32 mouse cellular contexts compared by ENCODE assay signal in genomic region chr15:80565106-80565665, GRCm38 (mm10). TPM values are rescaled to one million over a fixed set of nuclear protein-coding genes. Genes with fewer than 3 reads are reported as not detected.
DNase-seq lines count a peak whose midpoint lies in the region; ATAC-seq and TF ChIP-seq lines count a peak whose summit lies in the region.
"Had no signal": no experiment of that assay in that cellular context is flagged by ENCODE, and none has a peak within 500 bp of the region (broad histone marks: within the 10 kb centered on the region; RNA-seq: fewer than 3 reads in every experiment).

Gene Enthd1, minus strand, starts transcription at chr15:80565156.

- 0 out of 2 replicates have a peak within 1 kb of the TSS, but pooled peaks have one; percentile 1 for H3K27ac ChIP-seq in midbrain, embryonic 13.5 days
- no peak within 1 kb of the TSS for H3K27ac ChIP-seq in midbrain, embryonic 10.5 days (replicated peaks)
- no peak within 1 kb of the TSS for H3K27ac ChIP-seq in CH12.LX (ENCODE audit: insufficient read depth, low read depth)
- H3K27ac ChIP-seq: embryonic facial prominence, embryonic 12.5 days; heart, embryonic 13.5 days; hindbrain, embryonic 10.5 days; hindbrain, embryonic 15.5 days; intestine, embryonic 15.5 days; liver, embryonic 12.5 days had no signal

- no peak for TF ChIP-seq POLR2A in CH12.LX (IDR thresholded peaks at IDR 0.05; ENCODE audit: low read depth, low read length)

- peaks cover 13% of the 10 kb centered on the region for H3K4me1 ChIP-seq in midbrain, embryonic 13.5 days (replicated peaks)
- no peaks in the 10 kb centered on the region for H3K4me1 ChIP-seq in midbrain, embryonic 10.5 days
- peaks cover 10 to 52% of the 10 kb centered on the region in 2 experiments for H3K4me1 ChIP-seq in CH12.LX (ENCODE audit: control insufficient read depth in 1 of 2, insufficient read depth in 2 of 2)
- H3K4me1 ChIP-seq: intestine, embryonic 15.5 days had no signal

- no peaks in the 10 kb centered on the region for H3K36me3 ChIP-seq in midbrain, embryonic 13.5 days
- no peaks in the 10 kb centered on the region for H3K36me3 ChIP-seq in midbrain, embryonic 10.5 days
- no peaks in the 10 kb centered on the region for H3K36me3 ChIP-seq in CH12.LX (replicated peaks in 1 of 2; ENCODE audit: control insufficient read depth in 1 of 2, insufficient read depth in 1 of 2, low read length in 1 of 2)
- H3K36me3 ChIP-seq: embryonic facial prominence, embryonic 12.5 days; G1E; heart, embryonic 13.5 days; hindbrain, embryonic 10.5 days; hindbrain, embryonic 15.5 days; intestine, embryonic 15.5 days; liver, embryonic 12.5 days had no signal

- H3K79me2 ChIP-seq in CH12.LX (replicated peaks; ENCODE audit: control insufficient read depth, extremely low read depth, insufficient read depth, poor library complexity, severe bottlenecking): no peaks in the 10 kb centered on the region

- no peaks in the 10 kb centered on the region for H3K27me3 ChIP-seq in midbrain, embryonic 13.5 days
- H3K27me3 ChIP-seq in midbrain, embryonic 10.5 days (ENCODE audit: low read depth, poor library complexity, severe bottlenecking): no peaks in the 10 kb centered on the region
- H3K27me3 ChIP-seq in CH12.LX (replicated peaks): no peaks in the 10 kb centered on the region
- H3K27me3 ChIP-seq: embryonic facial prominence, embryonic 12.5 days; hindbrain, embryonic 15.5 days; intestine, embryonic 15.5 days had no signal

- WGBS in midbrain, embryonic 13.5 days: 69% methylated on average over 19 of the region's 19 CpGs
- WGBS in midbrain, embryonic 10.5 days: 84% methylated on average over 19 of the region's 19 CpGs

- no peak within 1 kb of the TSS for H3K4me2 ChIP-seq in midbrain, embryonic 13.5 days (replicated peaks)
- 0 out of 2 replicates have a peak within 1 kb of the TSS, but pooled peaks have one; percentile 25 for H3K4me2 ChIP-seq in CH12.LX (ENCODE audit: insufficient read depth, low read depth, poor library complexity, severe bottlenecking)
- H3K4me2 ChIP-seq: embryonic facial prominence, embryonic 12.5 days; heart, embryonic 13.5 days; hindbrain, embryonic 15.5 days; intestine, embryonic 15.5 days; liver, embryonic 12.5 days had no signal

- dilution Hi-C loops in CH12.LX (cut with MboI; ENCODE audit: extremely low pct_ligation_motif_present, extremely low pct_unique_long_range_greater_than_20kb, low sequenced_read_pairs): no loop called here

- in situ Hi-C loops in CH12.LX (cut with MboI; ENCODE audit: low pct_ligation_motif_present, low pct_unique_long_range_greater_than_20kb, low sequenced_read_pairs): no loop called here

- no peak for TF ChIP-seq CTCF in CH12.LX (conservative IDR thresholded peaks at IDR 0.05 in 1 of 2, IDR thresholded peaks at IDR 0.05 in 1 of 2; ENCODE audit: low read depth in 2 of 2, low read length in 2 of 2)

- TF ChIP-seq EP300 in CH12.LX (IDR thresholded peaks at IDR 0.05; ENCODE audit: low read length): no peak

- no peak within 1 kb of the TSS for H3K9ac ChIP-seq in midbrain, embryonic 13.5 days (replicated peaks)
- H3K9ac ChIP-seq in CH12.LX (ENCODE audit: insufficient read depth, low read depth): no peak within 1 kb of the TSS
- H3K9ac ChIP-seq: embryonic facial prominence, embryonic 12.5 days; heart, embryonic 13.5 days; hindbrain, embryonic 15.5 days; intestine, embryonic 15.5 days; liver, embryonic 12.5 days; liver, postnatal 0 days had no signal

- no peak for DNase-seq in midbrain, embryonic 10.5 days (ENCODE audit: low spot score)
- DNase-seq in CH12.LX (ENCODE audit: extremely low read depth) (no peak), ZHBTc4 (ENCODE audit: low read depth, low spot score) (peak; percentile 18)
- peak; percentile 43 for DNase-seq in naive thymus-derived CD4-positive, alpha-beta T cell, adult 2 months (ENCODE audit: low read depth)
- no peak for DNase-seq in ovary, postnatal 14 days (ENCODE audit: low spot score)
- DNase-seq: adrenal gland, postnatal 25 days; cerebellum, adult 11-12 months; cerebellum, adult 9-11 months; embryo, embryonic 11 days; gastrocnemius, postnatal 10 days; heart, adult 18-20 months; heart, postnatal 10 days; kidney, adult 9 months; kidney, postnatal 10 days; layer of hippocampus, postnatal 36 days; left cerebral cortex, postnatal 4 days; liver, postnatal 0 days; lung, postnatal 36 days; thymus, postnatal 14 days had no signal

- TF ChIP-seq RAD21 in CH12.LX (IDR thresholded peaks at IDR 0.05; ENCODE audit: low read depth, low read length): no peak

- H3K4me3 ChIP-seq in midbrain, embryonic 13.5 days (replicated peaks): no peak within 1 kb of the TSS
- no peak within 1 kb of the TSS for H3K4me3 ChIP-seq in midbrain, embryonic 10.5 days
- H3K4me3 ChIP-seq in CH12.LX (replicated peaks in 1 of 3; ENCODE audit: low read depth in 2 of 3, low read length in 2 of 3, poor library complexity in 1 of 3): no peak within 1 kb of the TSS
- H3K4me3 ChIP-seq: embryonic facial prominence, embryonic 12.5 days; heart, embryonic 13.5 days; hindbrain, embryonic 10.5 days; hindbrain, embryonic 15.5 days; intestine, embryonic 15.5 days; liver, embryonic 12.5 days had no signal

- H3K9me3 ChIP-seq in midbrain, embryonic 13.5 days: no peaks in the 10 kb centered on the region
- no peaks in the 10 kb centered on the region for H3K9me3 ChIP-seq in midbrain, embryonic 10.5 days (replicated peaks)
- H3K9me3 ChIP-seq in CH12.LX (replicated peaks; ENCODE audit: low read length): no peaks in the 10 kb centered on the region
- H3K9me3 ChIP-seq: embryonic facial prominence, embryonic 12.5 days; G1E; heart, embryonic 13.5 days; hindbrain, embryonic 10.5 days; hindbrain, embryonic 15.5 days; intestine, embryonic 15.5 days; liver, embryonic 12.5 days had no signal

- ATAC-seq in midbrain, embryonic 13.5 days: 0 out of 2 replicates have a peak, but pooled peaks have one; percentile 34
- no peak for ATAC-seq in inflammation-experienced regulatory T-cells, adult 6 months
- ATAC-seq: intestine, embryonic 15.5 days; liver, embryonic 12.5 days; liver, postnatal 0 days had no signal

TF ChIP-seq in CH12.LX, 34 proteins besides CTCF, POLR2A, EP300 and RAD21:
- TF ChIP-seq SIN3A (IDR thresholded peaks at IDR 0.05; ENCODE audit: low read length) (no peak), MAFK (IDR thresholded peaks at IDR 0.05; ENCODE audit: insufficient replicate concordance, low read length) (no peak), E2F4 (IDR thresholded peaks at IDR 0.05; ENCODE audit: insufficient replicate concordance, low read depth, low read length) (no peak), NRF1 (IDR thresholded peaks at IDR 0.05; ENCODE audit: low read depth, low read length) (no peak), MAZ (IDR thresholded peaks at IDR 0.05; ENCODE audit: low read depth, low read length) (no peak), RCOR1 (conservative IDR thresholded peaks at IDR 0.05; ENCODE audit: low read depth, low read length) (no peak), CHD2 (IDR thresholded peaks at IDR 0.05; ENCODE audit: low read length) (no peak), KAT2A (IDR thresholded peaks at IDR 0.05; ENCODE audit: insufficient replicate concordance, low read length) (no peak), PAX5 (IDR thresholded peaks at IDR 0.05; ENCODE audit: low read length) (no peak), UBTF (IDR thresholded peaks at IDR 0.05; ENCODE audit: low read depth, low read length) (no peak), USF2 (conservative IDR thresholded peaks at IDR 0.05; ENCODE audit: low read depth, low read length) (no peak), ZNF384 (IDR thresholded peaks at IDR 0.05; ENCODE audit: low read depth, low read length) (no peak), TCF12 (IDR thresholded peaks at IDR 0.05; ENCODE audit: low read depth, low read length) (no peak), MYC (IDR thresholded peaks at IDR 0.05; ENCODE audit: low read depth, low read length) (no peak), MXI1 (IDR thresholded peaks at IDR 0.05; ENCODE audit: low read depth, low read length) (no peak), MAX (IDR thresholded peaks at IDR 0.05; ENCODE audit: low read length) (no peak), JUND (conservative IDR thresholded peaks at IDR 0.05; ENCODE audit: low read depth, low read length) (no peak), IRF4 (IDR thresholded peaks at IDR 0.05; ENCODE audit: low read depth, low read length) (no peak)

RNA-seq across cellular contexts. Expression of gene Enthd1, which starts in this region (rescaled TPM):
- polyA plus RNA-seq in midbrain, embryonic 13.5 days (2015; fragmentation: Nextera tagmentation; extraction: Ambion mirVana): not detected in 2 replicates
- polyA plus RNA-seq in midbrain, embryonic 10.5 days (2016; fragmentation: Nextera tagmentation; extraction: Ambion mirVana): not detected in 2 replicates
- total RNA-seq in CH12.LX (2012; rRNA removed): not detected in 2 replicates
- not detected in 2 replicates for total RNA-seq in CH12.LX (2014; rRNA removed)
- polyA plus RNA-seq in CH12.LX (2012; ENCODE audit: insufficient read length, low read depth): not detected in 2 replicates
- under 1 TPM in 2 of 3 experiments, not detected in 1; 0.23 to 0.50 TPM for polyA plus RNA-seq in inflammation-experienced regulatory T-cells, adult 6 months (2017; shearing (Covaris generic))
- total RNA-seq: adrenal gland, postnatal 25 days; gastrocnemius, postnatal 10 days; heart, adult 18-20 months; heart, postnatal 10 days; layer of hippocampus, postnatal 36 days had no signal
- polyA plus RNA-seq: embryonic facial prominence, embryonic 12.5 days; G1E; heart, embryonic 13.5 days; hindbrain, embryonic 10.5 days; hindbrain, embryonic 15.5 days; intestine, embryonic 15.5 days; large intestine, adult 2 months; liver, embryonic 12.5 days; liver, postnatal 0 days; lung, embryonic 16.5 days; neural tube, embryonic 14.5 days; urinary bladder, adult 2 months had no signal

Comparison
In these comparisons a context has a peak if more than half of its experiments do, and no peak if none do; other contexts are left out.
1. Peak in ATAC-seq and H3K27ac ChIP-seq in midbrain, embryonic 13.5 days; RNA of the gene not detected or under 1 TPM.
2. DNase-seq: peak in ZHBTc4 (single experiment) and naive thymus-derived CD4-positive, alpha-beta T cell, adult 2 months (single experiment); none in midbrain, embryonic 10.5 days (single experiment), CH12.LX (single experiment) and ovary, postnatal 14 days (single experiment).